Mouse (Mus musculus) inflammation-experienced regulatory T-cells, adult 6 months (primary cell): Measurements from ENCODE around the gene Grap. TPM values are rescaled to one million over a fixed set of nuclear protein-coding genes. Genes with fewer than 3 reads are reported as not detected.

ENCODE experiments used
- ATAC-seq: one replicate; pipeline ENCODE4 v1.8.0; 2017
- polyA plus RNA-seq, 3 experiments: library from polyadenylated mRNA; unstranded; fragments of 100-300 nt; shearing (Covaris generic); gene quantifications; one replicate each; pipeline ENCODE4 v1.2.1; 2017

The Grap gene
- polyA plus RNA-seq, 3 experiments from 2014 or later = 180 to 210 (median 192) TPM

DNA sequence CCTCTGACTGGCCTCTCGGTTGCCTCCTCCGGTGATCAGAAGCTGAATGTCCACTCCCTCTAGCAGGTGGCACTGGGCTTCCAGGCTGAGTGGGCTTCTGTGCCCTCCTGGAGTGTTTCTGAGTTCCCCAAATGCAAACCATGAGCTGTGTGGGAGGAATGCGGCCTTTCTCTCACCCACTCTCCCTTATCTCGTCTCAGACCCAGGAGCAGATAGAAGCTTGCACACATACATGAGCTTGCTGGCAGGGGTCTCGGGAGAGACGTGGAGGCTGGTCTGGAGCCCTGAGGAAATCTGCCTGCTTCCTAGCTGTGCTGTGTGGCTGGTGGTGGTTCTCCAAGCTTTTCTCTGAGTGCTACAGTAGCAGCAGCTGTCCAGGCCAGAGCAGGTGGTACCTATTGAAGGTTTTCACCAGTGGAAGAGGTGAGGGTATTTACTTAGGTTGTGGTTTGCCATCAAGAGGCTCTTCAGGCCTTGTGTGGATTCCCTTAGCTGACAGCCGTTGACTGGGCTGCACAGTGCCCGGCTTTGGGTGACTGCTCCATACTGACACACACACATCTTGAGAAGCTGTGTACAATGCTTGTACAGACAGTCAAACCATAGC is 32.2 kb downstream of the Grap start:
- ATAC-seq = no peak

DNA sequence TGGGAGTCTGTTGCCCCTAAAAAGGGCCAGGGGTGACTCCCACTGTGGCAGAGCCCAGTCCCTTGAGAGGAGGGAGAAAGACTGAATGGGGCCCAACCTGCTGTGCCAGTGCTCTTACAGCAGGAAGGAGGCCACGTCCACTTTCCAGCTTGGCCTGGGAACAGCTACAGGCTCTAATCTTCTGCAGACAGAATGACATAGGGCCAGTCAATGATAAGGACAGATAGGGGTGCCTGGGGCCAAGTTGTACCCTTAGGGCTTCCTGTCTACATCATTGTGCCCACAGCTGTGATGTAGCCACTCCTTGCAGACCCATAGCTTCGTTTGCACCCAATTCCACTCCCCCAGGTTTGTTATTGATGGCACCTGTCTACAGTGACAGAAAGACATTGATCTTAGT is 33.1 kb downstream of the Grap start:
- ATAC-seq = no peak

DNA sequence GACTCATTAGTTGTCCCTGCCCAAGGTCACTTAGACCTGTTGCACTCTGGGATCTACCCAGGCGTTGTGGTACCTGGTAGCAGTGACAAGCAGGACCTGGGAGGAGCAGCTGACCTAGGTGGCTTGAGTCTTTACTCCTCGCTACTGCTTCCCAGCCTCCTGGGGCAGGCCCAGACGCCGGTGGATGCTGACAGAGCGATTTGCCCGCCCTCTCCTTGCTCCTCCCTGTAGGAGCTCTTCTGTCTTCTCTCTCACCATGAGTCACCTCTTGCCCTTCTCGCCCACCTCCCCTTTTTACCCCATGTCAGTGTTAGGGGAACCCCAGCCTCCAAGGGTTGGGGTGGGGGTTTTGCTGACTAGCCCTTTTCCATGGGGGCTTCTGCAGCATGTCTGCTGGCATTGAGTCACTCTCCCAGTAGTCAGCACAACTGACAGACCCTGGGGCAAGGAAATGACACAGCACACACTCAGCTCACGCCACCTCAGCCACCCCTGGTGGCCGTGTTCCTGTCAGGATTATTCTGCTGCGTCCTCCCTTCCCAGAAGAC is 33.9 kb downstream of the Grap start:
- peak; percentile 40 for ATAC-seq

DNA sequence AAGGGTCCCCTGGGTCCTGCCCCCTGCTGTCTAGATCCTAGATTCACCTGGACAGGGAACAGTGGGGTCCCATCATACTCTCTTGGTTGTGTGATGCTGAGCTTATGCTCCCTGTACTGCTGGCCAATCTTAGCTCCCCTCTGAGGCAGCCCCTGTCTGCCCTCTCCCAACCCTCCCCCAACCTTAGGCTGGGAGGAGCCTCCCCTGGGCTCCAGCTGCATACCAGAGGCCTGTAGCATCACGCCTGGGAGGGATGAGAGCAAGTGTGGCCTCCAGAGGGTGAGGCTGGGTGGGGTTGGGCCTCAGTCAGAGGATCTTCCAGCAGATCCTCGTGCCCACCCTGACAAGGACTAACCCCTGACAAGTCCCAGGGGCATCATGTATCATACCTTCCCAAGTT is 34.5 kb downstream of the Grap start:
- no peak for ATAC-seq

DNA sequence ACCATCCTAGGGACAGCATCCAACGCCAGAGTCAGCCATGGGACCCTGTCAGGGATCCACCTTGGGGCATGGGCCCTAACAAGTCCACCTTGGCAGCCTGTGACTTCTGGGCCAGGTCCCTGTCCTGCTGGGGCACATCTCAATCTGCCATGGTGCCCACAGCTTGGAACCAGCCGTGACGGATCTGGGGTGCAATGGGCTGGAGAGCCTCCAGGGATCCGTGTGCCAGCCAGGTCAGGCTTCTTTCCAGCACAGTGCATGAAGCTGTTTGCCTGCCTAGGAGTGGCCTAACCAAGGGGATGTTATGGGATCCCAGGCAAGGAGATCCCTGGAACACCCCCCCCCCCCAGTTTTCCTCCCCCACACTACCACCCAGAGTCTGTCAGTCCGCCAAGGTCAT is 39.9 kb downstream of the Grap start:
- no peak for ATAC-seq

DNA sequence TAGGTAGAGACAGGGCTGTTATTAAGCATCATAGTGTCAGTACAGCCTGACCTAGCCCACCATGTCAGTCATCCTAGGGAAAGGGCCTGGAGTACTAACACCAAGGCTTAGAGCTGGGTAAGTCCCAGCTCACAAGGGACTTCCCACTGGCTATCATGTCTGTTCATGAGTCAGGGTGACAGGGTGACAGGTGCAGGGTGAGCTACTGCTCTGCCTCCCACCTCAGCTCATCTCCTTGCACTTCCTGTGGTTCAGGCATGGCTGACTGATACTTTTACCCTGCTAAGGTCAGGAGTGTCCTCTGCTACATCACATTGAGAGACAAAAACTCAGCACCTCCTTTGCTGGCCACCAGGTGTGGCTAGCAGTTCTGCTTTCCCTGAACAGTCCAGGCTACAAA is 45.8 kb downstream of the Grap start:
- ATAC-seq = peak; percentile 83

DNA sequence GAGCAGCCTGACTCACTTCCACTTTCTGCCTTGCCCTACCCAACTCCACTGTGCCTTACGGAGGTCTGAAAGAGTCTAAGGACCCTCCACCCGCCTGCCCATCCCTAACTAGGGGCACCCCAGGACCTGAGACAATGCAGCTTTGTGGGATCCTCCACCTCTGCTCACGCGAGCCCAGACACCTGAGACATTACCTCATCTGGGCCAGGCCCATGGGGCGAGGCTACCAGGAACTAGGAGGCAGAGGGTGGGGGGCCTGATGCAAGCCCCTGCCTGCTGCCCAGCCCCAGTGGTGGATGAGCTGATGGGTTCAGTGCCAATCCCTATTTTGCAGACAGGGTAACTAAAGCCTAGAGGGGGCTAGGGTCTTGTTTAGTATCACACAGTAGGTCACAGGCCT is 46.4 kb downstream of the Grap start:
- ATAC-seq = no peak

DNA sequence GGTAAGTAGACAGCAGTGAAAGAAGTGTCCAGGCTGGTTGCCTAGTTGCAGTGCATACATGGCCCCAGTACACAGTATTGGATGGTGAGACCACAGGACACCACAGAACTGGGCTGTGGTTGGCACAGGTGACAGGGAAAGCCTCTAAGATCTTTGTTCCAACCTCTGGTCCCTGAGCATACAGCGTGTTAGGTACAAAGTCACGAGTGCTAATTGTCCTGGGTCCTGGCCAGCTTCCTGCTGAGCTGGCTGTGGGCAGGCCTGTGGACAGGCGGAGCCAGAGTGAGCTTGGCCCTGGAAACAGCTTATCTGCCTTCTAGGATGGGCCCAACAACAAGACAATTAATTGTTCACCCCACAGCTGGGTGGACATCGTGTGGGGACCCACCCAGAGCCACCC is 46.9 kb downstream of the Grap start:
- no peak for ATAC-seq

DNA sequence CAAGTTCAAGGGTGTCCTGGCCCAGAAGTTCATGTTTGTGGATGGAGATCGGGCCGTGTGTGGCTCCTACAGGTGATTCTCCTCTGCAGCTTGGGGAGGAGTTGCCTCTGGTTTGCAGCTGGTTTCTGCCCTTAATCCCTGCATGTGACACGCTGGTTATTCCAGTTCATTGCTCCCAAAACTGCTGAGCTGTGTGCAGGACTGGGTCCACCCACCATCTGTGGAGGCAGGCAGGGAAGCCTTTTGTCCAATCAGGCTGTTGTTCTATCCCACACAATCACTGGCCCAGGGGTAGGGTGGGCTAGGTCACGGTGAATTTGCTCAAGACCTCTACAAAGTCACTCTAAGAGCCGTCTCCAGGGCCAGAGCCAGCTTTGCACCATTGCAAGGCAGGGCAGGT is 48.6 kb downstream of the Grap start:
- no peak for ATAC-seq

DNA sequence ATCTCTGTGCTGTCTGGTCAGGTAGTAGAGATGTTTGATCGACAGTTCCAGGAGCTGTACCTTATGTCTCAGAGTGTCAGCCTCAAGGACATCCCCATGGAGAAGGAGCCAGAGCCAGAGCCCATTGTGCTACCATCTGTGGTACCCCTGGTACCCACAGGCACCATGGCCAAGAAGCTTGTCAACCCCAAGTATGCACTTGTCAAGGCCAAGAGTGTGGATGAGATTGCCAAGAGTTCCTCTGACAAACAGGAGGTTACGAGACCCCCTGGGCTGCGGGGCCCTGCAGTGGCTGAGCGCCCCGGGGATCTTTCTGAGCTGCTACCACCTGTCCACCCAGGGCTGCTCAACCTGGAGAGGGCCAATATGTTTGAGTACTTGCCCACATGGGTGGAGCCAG is 49.4 kb downstream of the Grap start:
- no peak for ATAC-seq

DNA sequence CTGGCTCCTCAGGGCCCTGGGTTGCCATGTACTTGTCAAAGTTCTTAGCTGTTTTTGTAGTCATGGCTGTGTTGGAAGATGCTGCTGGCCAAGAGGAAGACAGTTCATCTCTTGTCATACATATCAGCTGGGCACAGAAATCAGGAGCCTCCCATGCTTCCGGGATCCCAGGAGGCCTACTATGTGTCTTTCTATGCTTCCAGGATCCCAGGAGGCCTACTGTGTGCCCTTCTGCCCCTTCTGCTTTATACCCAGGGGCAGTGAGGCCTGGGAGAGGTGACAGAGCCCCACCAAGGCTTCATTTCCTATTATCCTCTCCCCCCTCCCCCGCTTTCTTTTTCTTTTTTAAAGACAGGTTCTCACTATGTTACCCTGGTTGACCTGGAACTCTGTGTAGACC is 52.5 kb downstream of the Grap start:
- ATAC-seq = no peak

DNA sequence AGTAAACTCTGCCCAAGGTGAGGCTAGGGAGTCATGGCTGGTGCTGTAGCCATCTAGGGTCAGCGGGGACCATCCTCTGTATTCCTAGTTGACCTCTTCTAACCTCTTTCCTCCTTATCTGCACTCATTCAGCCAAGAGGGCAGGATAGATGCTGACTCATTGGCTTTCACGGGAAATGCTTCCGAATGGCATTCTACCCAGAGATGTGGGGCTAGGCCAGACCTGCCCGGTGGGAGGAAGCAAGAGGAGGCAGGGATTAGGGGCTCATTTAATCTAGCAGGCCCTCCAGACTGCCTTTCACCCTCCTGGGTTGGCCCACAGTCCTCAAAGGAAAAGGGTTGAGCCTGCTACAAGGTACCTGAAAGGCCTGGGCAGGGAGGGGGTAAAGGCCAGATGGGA is 53.2 kb downstream of the Grap start:
- ATAC-seq = no peak

DNA sequence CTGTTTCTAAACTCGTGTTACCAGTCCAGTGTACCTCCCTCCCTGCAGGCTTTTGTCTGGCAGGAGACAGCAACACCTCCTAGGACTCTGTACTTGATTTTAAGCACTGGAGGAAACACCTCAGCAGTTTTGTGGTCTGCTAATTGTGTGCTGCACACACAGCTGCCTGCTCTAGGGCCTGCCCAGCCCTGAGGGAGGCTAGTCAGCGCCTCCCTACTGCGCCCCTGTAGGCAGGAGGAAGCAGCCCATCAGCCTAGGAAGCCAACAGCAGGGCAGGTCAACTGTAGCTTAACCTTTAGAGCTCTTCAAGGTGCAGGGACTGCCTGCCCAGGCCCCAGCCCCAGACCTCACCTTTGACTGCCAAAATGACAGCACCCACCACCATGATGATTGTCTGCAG is 55.9 kb downstream of the Grap start:
- ATAC-seq = no peak

DNA sequence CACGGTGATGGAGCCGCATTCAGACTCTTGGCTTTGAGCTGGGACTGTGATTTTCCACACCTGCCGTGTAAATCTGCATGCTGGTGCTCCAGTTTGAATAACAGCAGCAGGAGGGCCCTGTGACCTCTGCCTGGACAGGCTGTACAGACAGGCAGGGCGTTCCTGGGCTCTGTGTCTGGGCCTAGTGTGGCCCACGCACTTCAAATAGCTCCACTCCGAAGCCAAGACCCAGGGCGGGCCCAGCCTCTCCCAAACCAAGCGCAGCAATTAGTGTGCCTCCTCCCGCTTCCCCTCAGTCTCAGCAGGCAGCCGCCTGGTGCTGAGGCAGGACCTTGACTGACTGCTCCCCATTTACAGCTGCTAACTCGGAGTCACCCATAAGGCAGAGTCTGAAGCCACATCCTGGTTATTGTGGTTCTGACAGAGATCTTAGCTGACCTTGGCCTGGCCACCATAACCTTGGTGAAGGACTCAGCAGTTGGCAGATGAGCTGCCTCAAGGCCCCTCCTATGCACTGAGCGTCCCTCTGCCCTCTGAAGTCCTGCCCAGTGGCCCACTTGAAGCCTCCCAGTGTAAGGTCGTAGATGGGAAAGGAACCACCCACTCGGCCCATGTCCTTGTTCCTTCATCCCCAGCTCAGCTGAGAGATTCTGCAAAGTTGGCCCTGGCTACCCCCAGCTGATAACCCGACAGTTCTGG is 60.2 kb downstream of the Grap start:
- ATAC-seq = no peak

DNA sequence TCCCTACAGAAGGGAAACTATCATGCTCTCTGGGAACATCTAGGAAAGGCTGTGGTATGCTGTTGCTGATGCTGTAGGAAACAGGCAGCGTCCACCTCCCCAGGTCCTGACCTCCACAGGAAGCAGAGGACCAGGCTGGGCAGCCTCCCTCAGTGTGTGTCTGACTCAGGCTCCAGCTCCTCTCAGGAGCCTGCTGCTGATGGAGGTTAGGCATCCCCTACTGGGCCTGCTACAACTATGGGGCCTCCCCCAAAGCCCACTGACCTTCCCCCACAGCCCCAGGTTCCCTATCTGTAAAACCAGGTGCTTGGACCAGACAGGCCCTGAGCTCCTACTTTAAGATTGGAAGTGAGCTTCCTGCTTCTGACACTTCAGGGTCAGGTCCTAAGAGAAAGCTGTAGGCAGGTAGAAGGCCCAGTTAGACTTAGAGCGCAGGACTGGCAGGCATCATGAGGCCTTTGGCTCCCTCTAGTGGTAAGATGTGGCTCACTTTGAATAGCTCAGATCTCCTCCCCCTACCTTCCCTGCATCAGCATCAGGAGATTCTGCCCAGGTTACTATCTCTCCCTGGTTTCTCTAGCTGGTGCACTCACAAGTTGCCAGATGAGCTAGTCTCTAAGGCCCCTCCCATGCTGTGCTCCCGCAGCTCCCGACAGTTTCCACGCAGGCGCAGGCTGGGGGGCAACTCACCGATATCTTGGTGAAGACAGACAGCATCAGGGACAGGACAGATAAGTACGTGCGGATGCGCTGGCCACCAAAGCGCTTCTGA is 61.5 kb downstream of the Grap start:
- peak; percentile 83 for ATAC-seq

DNA sequence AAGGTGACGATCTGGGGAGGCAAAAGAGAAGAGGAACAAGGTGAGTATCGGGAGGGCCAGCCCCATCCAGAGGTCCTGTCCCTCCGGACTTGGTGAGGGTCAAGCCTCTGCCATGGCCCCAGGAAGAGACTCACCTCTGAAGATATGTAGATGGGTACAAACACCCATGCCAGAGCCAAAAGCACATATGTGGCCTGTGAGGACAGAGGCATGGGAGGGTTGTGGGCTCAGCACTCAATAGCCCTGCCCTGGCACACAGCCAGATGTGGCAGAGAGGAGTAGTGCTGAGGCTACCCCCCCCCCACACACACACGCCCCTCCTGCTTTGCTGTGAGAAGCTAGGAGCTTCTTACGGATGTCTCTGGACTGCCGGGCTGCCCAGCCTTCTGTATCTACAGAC is 62.1 kb downstream of the Grap start:
- no peak for ATAC-seq

DNA sequence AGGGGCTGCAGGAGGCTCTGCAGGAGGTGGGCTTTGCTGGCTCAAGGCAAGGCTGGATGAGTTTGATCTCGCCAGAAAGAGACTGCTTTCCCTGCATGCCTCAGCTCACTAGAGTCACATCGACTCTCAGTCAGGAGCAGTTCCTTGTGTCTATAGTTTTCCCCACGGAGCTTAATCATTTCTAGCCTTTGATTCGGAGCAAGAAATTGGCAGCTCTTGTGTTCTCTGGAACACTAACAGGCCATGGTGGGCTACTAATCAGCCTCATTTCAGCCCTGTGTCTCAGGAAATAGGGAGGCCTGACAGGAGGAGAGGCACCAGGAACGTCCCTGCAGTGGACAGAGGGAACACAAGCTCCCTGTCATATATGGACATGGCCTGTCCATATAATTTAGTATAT is 64.9 kb downstream of the Grap start:
- no peak for ATAC-seq

DNA sequence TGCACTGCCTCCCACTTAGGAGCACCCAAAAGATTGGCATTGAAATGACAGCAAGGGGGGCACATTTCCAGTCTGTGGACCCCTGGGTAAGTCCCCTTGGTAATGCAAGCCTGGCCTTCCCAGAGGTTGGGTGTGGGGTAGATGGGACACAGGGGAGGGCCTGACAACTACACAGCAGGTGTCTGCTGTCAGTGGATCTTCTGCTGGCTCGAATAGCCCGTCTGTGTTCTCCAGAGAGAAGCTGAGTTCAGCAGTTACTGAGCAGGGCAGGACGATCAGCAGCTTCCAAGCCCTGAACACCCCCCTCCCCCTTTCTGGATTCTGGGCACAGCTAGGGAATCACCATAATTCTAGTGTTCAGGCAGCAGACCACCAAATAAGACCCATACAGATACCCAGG is 66.3 kb downstream of the Grap start:
- no peak for ATAC-seq

DNA sequence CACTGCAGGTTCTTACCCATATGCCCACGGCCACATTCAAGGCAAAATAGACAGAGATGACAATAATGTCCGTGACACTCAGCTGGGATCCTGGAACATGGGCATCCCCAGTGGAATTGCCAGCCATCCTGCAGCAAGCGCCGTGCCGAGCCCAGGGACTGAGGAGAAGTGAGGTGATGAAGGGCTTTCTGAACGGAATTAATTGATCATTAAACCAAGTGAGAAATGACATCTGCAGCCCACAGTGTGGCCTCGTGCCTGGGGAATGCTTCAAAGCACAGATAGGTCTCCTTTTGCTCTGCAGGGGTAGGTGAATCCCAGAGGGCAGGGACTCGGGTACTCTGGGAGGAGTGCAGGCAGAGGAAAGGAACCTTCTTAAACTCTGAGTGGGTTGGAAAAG is 66.8 kb downstream of the Grap start:
- no peak for ATAC-seq

DNA sequence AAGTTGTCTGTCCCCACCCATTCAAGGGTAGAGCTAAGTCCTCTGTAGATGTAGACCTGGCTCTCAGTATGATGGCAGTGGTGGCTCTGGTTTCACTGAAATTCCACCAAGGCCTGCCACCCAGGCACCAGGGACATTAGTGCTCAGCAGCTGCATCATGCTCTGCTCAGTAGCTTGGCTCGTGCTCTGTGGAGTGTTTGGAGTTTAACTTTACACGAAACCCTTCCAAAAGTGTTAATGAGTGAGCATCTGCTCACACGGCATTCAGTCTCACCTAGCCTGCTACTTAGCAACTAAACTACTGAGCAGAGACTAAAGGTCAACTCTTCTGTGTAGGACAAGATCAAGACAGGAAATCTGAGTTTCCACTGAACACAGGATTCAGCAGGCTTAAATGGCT is 67.6 kb downstream of the Grap start, which contains the start of gene Slc5a10:
Slc5a10 (minus strand) TSS at position 191 of the 400 bp plus-strand sequence.
- no peak for ATAC-seq

DNA sequence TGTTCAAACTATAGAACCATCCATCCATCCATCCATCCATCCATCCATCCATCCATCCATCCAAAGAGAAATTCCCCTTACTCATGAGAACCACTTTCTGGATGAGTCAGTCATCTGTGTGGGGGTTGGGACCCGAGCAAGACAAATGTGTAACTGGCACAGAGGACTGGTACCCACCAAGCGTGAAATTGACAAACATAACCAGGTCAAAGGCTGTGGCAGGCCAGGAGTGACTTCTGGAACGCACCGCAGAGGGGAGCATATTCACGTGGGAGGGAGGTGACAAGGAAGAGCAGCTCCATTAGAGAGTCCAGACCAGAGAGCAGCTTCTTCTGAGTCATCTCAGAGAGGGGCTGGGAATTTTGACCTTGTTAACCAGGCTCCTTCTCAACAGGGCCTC is 69.0 kb downstream of the Grap start:
- no peak for ATAC-seq
